Mouse (Mus musculus): ENCODE measurements at regions not wholly inside any gene's neighbourhood (a gene's known extent, or its start where the extent isn't known, plus 50 kb on each side); places are given as distances from the start of the nearest gene placed in this dataset.

DNA sequence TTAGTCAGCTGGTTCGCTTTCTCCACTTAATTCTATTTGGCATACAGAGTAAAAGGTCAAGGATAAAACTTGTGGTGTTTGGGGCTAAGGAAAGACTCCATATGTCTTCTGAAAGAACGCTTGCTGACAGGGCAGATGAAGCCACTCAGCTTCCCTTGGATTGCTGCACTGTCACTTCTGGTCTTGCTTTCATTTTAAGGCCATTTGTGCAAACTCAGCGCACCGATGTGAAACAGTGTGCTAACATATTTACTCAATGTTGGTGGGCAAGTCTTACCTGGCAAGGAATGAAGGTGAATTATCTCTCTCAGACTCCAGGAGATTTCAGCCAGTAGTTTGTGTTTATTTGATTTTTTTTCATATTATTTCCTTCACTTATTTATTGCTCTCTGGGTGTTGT, 907.2 kb downstream of the Gsdmc2 start:
- Histone ChIP-seq H3K27me3 (ENCODE audit: control insufficient read depth in 1 of 2, insufficient read depth in 2 of 2, low read length in 2 of 2) (no peaks in the 10 kb centered on the region), H3K9me3 (replicated peaks; ENCODE audit: insufficient read depth, low read length) (no peaks in the 10 kb centered on the region), H3K4me1 (ENCODE audit: control insufficient read depth in 1 of 2, insufficient read depth in 2 of 2, low read length in 2 of 2) (no peaks in the 10 kb centered on the region), H3K27ac (ENCODE audit: control insufficient read depth, low read depth, low read length) (no peak overlapping the region), H3K79me2 (ENCODE audit: control insufficient read depth, insufficient read depth, low read length, poor library complexity) (no peaks in the 10 kb centered on the region), H3K4me3 (ENCODE audit: control insufficient read depth in 1 of 2, insufficient read depth in 1 of 2, low read depth in 2 of 2, low read length in 2 of 2) (no peak overlapping the region), H3K9ac (ENCODE audit: control insufficient read depth, low read depth, low read length, poor library complexity, severe bottlenecking) (no peak overlapping the region), H3K36me3 (ENCODE audit: control insufficient read depth in 1 of 2, insufficient read depth in 2 of 2, low read length in 2 of 2) (no peaks in the 10 kb centered on the region)
- no peak for TF ChIP-seq GABPA (IDR thresholded peaks at IDR 0.05; ENCODE audit: low read depth, low read length)
- no peak for TF ChIP-seq RCOR1 (IDR thresholded peaks at IDR 0.05; ENCODE audit: low read depth, low read length)
- no peak for TF ChIP-seq ZMIZ1 (IDR thresholded peaks at IDR 0.05; ENCODE audit: low read depth, low read length)
- TF ChIP-seq CTCF (IDR thresholded peaks at IDR 0.05 in 2 of 3, conservative IDR thresholded peaks at IDR 0.05 in 1 of 3; ENCODE audit: control insufficient read depth in 1 of 3, insufficient read depth in 1 of 3, low read depth in 2 of 3, low read length in 3 of 3, poor library complexity in 1 of 3, severe bottlenecking in 1 of 3): no peak
- TF ChIP-seq TAL1 (IDR thresholded peaks at IDR 0.05; ENCODE audit: low read length): no peak
- TF ChIP-seq MEF2A (IDR thresholded peaks at IDR 0.05; ENCODE audit: extremely low read depth, insufficient replicate concordance, low read depth, low read length, poor library complexity, severe bottlenecking): no peak
- TF ChIP-seq JUND (IDR thresholded peaks at IDR 0.05; ENCODE audit: low read depth, low read length): no peak
- TF ChIP-seq ZKSCAN1 (IDR thresholded peaks at IDR 0.05; ENCODE audit: low read depth, low read length): no peak
- TF ChIP-seq E2F4 (IDR thresholded peaks at IDR 0.05; ENCODE audit: borderline replicate concordance, low read depth, low read length): no peak
- no peak for TF ChIP-seq USF1 (IDR thresholded peaks at IDR 0.05; ENCODE audit: low read depth, low read length)
- no peak for TF ChIP-seq ZC3H11A (IDR thresholded peaks at IDR 0.05; ENCODE audit: low read depth, low read length)
- TF ChIP-seq UBTF (IDR thresholded peaks at IDR 0.05; ENCODE audit: borderline replicate concordance, insufficient read depth, low read depth, low read length): no peak
- TF ChIP-seq POLR2AphosphoS2 (IDR thresholded peaks at IDR 0.05; ENCODE audit: low read length): no peak
- TF ChIP-seq TBP (IDR thresholded peaks at IDR 0.05; ENCODE audit: low read depth, low read length): no peak
- TF ChIP-seq POLR2A (IDR thresholded peaks at IDR 0.05; ENCODE audit: control insufficient read depth in 1 of 2, insufficient read depth in 1 of 2, low read depth in 1 of 2, low read length in 2 of 2, poor library complexity in 1 of 2): no peak
- TF ChIP-seq MYC (IDR thresholded peaks at IDR 0.05; ENCODE audit: low read depth, low read length): no peak
- no peak for TF ChIP-seq MAZ (IDR thresholded peaks at IDR 0.05; ENCODE audit: low read depth, low read length)
- TF ChIP-seq HCFC1 (IDR thresholded peaks at IDR 0.05; ENCODE audit: low read depth, low read length): no peak
- TF ChIP-seq CHD1 (IDR thresholded peaks at IDR 0.05; ENCODE audit: low read depth, low read length): no peak
- DNase-seq (ENCODE audit: low read depth, low spot score): no peak

DNA sequence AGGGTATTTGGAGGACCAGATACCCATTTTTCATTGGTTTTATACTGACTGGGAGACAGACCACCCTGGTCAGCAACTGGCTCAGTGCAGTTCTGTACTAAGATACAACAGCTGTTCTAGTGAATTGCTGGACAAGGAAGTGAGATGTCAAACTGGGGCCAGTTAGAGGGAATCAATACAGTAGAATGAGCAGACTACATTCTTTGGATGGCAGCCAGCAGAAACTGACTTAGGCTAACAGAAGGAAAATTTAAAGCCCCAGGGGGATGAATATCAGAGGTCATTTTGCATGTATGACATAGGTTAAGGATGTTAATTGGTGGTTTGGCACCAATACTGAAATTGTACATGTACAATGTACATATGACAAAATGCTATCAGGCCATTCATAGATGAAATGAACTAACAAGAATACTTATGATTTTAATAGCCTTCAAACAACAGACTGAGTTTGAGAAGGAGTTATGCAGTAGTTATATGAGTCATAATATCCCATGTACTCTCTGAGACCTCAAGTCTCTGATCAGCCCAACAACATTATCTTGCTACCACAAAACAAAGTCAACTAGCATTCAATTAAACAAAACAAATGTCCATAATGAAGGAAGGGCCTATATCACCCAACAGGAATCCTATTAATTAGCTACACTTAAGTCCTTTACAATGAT, 910.3 kb downstream of the Gsdmc2 start:
- no peak for DNase-seq (ENCODE audit: low read depth, low spot score)
- TF ChIP-seq HCFC1 (IDR thresholded peaks at IDR 0.05; ENCODE audit: low read depth, low read length) (no peak), MXI1 (IDR thresholded peaks at IDR 0.05; ENCODE audit: low read depth, low read length) (no peak)
- H3K4me1 ChIP-seq (ENCODE audit: control insufficient read depth in 1 of 2, insufficient read depth in 2 of 2, low read length in 2 of 2): no peaks in the 10 kb centered on the region
- H3K79me2 ChIP-seq (ENCODE audit: control insufficient read depth, insufficient read depth, low read length, poor library complexity): no peaks in the 10 kb centered on the region
- no peaks in the 10 kb centered on the region for H3K36me3 ChIP-seq (ENCODE audit: control insufficient read depth in 1 of 2, insufficient read depth in 2 of 2, low read length in 2 of 2)
- no peaks in the 10 kb centered on the region for H3K9me3 ChIP-seq (replicated peaks; ENCODE audit: insufficient read depth, low read length)
- H3K27ac ChIP-seq (ENCODE audit: control insufficient read depth, low read depth, low read length): no peak overlapping the region
- H3K4me3 ChIP-seq (ENCODE audit: control insufficient read depth in 1 of 2, insufficient read depth in 1 of 2, low read depth in 2 of 2, low read length in 2 of 2): no peak overlapping the region
- no peaks in the 10 kb centered on the region for H3K27me3 ChIP-seq (ENCODE audit: control insufficient read depth in 1 of 2, insufficient read depth in 2 of 2, low read length in 2 of 2)
- no peak overlapping the region for H3K9ac ChIP-seq (ENCODE audit: control insufficient read depth, low read depth, low read length, poor library complexity, severe bottlenecking)
